Mouse (Mus musculus) gastrocnemius, adult 18-20 months (tissue): ENCODE data around the gene Ilk. TPM values are rescaled to one million over a fixed set of nuclear protein-coding genes. Genes with fewer than 3 reads are reported as not detected.

Experiments used
- DNase-seq: peaks from one replicate; pipeline ENCODE4 v3.0.0; 2021; ENCODE audit warnings: low spot score
- total RNA-seq, 2 experiments: library from RNA; stranded (reverse); gene quantifications; 2 replicates each; pipeline ENCODE4 v1.2.3; 2021

Ilk gene
- total RNA-seq, 2 experiments from 2014 or later = 38.4 to 44.4 TPM

GRCm38 (mm10) chr7:105783861-105784260, 47.5 kb downstream of the Ilk start:
- no peak for DNase-seq

DNA sequence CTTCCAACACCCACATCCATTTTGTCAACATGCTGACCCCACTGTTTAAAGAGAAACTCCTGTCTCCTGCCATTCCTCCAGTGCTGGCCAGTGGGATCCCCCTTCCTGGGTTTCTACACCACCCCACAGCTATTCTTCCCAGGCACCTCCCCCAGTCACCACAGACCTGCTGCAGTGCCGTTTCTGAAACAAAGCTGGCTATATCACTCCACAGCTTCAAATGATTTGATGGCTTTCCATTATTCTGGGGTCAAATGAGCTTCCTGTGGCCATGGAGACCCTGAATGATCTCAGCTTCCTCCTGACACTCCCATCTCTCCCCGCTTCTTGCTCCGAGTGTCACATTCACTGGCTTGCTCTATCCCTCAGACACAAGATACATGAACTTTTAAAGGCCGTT, 48.2 kb downstream of the Ilk start:
- DNase-seq = no peak

GRCm38 (mm10) chr7:105786506-105787284, 50.3 kb downstream of the Ilk start:
- no peak for DNase-seq

DNA sequence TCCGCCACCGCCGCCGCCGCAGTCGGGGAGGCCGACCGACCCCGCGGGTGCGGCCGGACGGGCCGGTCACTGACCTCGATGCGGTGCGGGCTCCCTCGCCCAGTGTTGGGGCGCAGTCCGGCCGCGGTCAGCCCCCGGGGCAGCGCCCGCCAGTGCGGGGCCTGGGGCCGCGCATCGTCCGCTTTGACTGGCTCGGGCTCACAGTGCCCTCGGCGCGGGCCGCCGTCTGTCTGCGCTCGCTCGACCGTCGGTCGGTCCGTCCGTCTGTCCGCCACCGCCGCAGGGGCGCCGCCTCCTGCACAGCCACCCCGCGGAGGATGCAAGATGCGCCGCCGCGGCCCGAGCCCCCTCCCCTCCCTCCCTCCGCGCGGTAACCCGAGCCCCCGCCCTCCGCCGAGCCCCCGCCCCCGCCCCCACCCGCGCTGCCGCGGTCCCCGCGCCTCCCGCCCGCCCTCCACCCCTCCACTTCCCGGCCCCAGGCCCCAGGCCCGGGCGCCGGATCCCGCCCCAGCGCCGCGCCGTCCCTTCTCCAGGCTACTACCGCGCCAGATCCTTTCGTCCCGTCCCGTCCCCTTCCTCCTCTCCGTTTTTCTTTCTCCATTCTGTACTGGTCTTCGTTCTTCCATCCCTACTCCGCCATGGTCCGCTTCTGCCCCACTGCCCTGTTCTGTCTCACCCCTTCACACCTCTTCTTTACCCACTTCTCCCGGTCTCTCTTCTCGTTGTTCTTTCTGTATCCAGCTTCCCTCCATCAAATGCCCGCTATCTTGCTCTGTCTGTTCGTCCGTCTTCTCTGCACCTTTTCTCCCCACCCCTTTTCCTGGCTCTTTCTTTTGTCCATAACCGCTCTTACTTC, 51.1 kb downstream of the Ilk start, which contains the start of gene Dchs1:
Gene Dchs1, minus strand, starts transcription at position 370 of the 856 bp plus-strand sequence.
- no peak for DNase-seq

DNA sequence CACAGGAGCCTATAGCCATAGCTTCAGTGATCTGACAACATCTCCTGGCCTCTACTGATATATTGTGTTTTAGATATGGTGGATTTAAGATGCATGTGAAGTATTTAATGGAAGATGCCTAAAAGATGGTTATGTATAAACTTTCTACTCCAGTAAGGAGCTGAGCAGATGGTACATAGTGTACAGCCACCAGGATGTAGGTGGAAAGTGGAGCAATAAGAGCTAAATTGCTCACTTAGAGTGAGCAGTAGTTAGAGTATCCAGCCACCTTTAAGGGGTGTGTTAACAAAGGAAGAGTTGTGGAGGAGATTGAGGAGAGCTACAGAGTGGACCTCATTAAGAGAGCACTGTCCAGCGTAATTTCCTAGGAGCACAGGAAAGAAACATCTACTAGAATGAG, 54.8 kb downstream of the Ilk start:
- no peak for DNase-seq

Other genes with a start within 250 kb of the Ilk start
- 10 to 100 TPM; 49.7 to 53.4 TPM for gene Smpd1, start 182.2 kb upstream of the Ilk start, total RNA-seq
- gene Apbb1, start 154.9 kb upstream of the Ilk start, total RNA-seq = 1 to 10 TPM; 7.4 to 7.5 TPM
- 1 to 10 TPM in 1 of 2 experiments, not detected in 1; 1.6 TPM for gene Hpx, start 136.5 kb upstream of the Ilk start, total RNA-seq
- 10 to 100 TPM; 12.6 to 13.8 TPM for gene Trim3, start 103.0 kb upstream of the Ilk start, total RNA-seq
- 10 to 100 TPM; 58.3 to 59.7 TPM for gene Timm10b, start 96.5 kb upstream of the Ilk start, total RNA-seq
- 1 to 10 TPM; 5.3 to 7.4 TPM for gene Arfip2, start 96.2 kb upstream of the Ilk start, total RNA-seq
- under 1 TPM; 0.57 to 0.98 TPM for gene Gm45799, start 96.0 kb upstream of the Ilk start, total RNA-seq
- under 1 TPM; 0.14 to 0.33 TPM for gene Dnhd1, start 85.8 kb upstream of the Ilk start, total RNA-seq
- 10 to 100 TPM in 1 of 2 experiments, 1 to 10 TPM in 1; 10.0 to 10.5 TPM for gene Rrp8, start 793 bp downstream of the Ilk start, total RNA-seq
- 10 to 100 TPM; 89.8 to 98.3 TPM for gene Taf10, start 7.8 kb downstream of the Ilk start, total RNA-seq
- 10 to 100 TPM; 41.7 to 52.2 TPM for gene Tpp1, start 15.6 kb downstream of the Ilk start, total RNA-seq
- gene Dchs1, start 51.1 kb downstream of the Ilk start, total RNA-seq = 1 to 10 TPM; 2.1 to 3.7 TPM
- 100 to 1,000 TPM; 103 to 104 TPM for gene Mrpl17, start 74.5 kb downstream of the Ilk start, total RNA-seq
- 10 to 100 TPM in 1 of 2 experiments, 1 to 10 TPM in 1; 2.8 to 14.5 TPM for gene Gm4070, start 217.4 kb downstream of the Ilk start, total RNA-seq